Mouse (Mus musculus) liver, postnatal 0 days (tissue): Measurements from ENCODE around the gene Trmt10a. TPM values are rescaled to one million over a fixed set of nuclear protein-coding genes. Genes with fewer than 3 reads are reported as not detected.

Source experiments
- ATAC-seq: fragments of 200-750 bp; cut with Nextera tagmentation; 2 replicates; pipeline ENCODE4 v1.8.0; 2017; ENCODE audit warnings: mild to moderate bottlenecking, moderate library complexity
- DNase-seq: peaks from one replicate; pipeline ENCODE4 v3.0.0-alpha.2; 2016
- H3K27ac ChIP-seq: fragments of 300-500 bp; sonication (generic); 2 replicates; pipeline ENCODE4 v1.5.1; 2014; ENCODE audit warnings: antibody characterized with exemption, moderate library complexity, mild to moderate bottlenecking, low read depth
- H3K27me3 ChIP-seq: fragments of 300-500 bp; sonication (generic); 2 replicates; pipeline ENCODE4 v1.6.1; 2014; ENCODE audit warnings: low read length, control low read depth, mixed read lengths; ENCODE audit not compliant: insufficient read depth
- H3K36me3 ChIP-seq: fragments of 300-500 bp; sonication (generic); replicated peaks from 2 replicates; pipeline ENCODE4 v1.6.1; 2014; ENCODE audit warnings: mild to moderate bottlenecking, control low read depth, low read length, moderate library complexity, mixed read lengths; ENCODE audit not compliant: insufficient read depth
- H3K4me1 ChIP-seq: fragments of 300-500 bp; sonication (generic); 2 replicates; pipeline ENCODE4 v1.6.1; 2014; ENCODE audit warnings: antibody characterized with exemption, mild to moderate bottlenecking, control low read depth; ENCODE audit not compliant: insufficient read depth
- H3K4me2 ChIP-seq: fragments of 300-500 bp; sonication (generic); 2 replicates; pipeline ENCODE4 v1.6.1; 2014; ENCODE audit warnings: low read depth, mild to moderate bottlenecking, low read length, moderate library complexity, mixed read lengths
- H3K4me3 ChIP-seq: fragments of 300-500 bp; sonication (generic); 2 replicates; pipeline ENCODE4 v1.5.1; 2014; ENCODE audit warnings: low read depth, low read length
- H3K9ac ChIP-seq: fragments of 300-500 bp; sonication (generic); replicated peaks from 2 replicates; pipeline ENCODE4 v1.6.1; 2014; ENCODE audit warnings: mild to moderate bottlenecking, moderate library complexity
- H3K9me3 ChIP-seq: fragments of 300-500 bp; sonication (generic); 2 replicates; pipeline ENCODE4 v1.6.1; 2016; ENCODE audit warnings: mild to moderate bottlenecking, control low read depth, low read length, mixed read lengths
- CTCF ChIP-seq: sonication (generic); IDR thresholded peaks from 2 replicates; pipeline ENCODE4 v1.5.1; 2016; ENCODE audit warnings: antibody characterized with exemption, low read depth
- EP300 ChIP-seq: IDR thresholded peaks from 2 replicates; pipeline ENCODE4 v1.6.1; 2016; ENCODE audit warnings: antibody characterized with exemption, low read depth, mild to moderate bottlenecking
- WGBS: fragments of 180-500 bp; shearing (Covaris S2); extraction: QIAGEN DNeasy Blood & Tissue Kit; methylation state at CpG from one replicate; pipeline ENCODE4 v1.1.7; 2014; ENCODE audit not compliant: insufficient replicate concordance; 5-methylcytosine and 5-hydroxymethylcytosine counted together
- polyA plus RNA-seq: library from polyadenylated mRNA; unstranded; fragments of >200 nt; fragmentation: Nextera tagmentation; extraction: Ambion mirVana; gene quantifications from 2 replicates; pipeline ENCODE4 v1.2.1, GENCODE M21; 2015

Gene Trmt10a
- polyA plus RNA-seq, 1 experiment from 2014 or later, result 4.1 TPM

DNA sequence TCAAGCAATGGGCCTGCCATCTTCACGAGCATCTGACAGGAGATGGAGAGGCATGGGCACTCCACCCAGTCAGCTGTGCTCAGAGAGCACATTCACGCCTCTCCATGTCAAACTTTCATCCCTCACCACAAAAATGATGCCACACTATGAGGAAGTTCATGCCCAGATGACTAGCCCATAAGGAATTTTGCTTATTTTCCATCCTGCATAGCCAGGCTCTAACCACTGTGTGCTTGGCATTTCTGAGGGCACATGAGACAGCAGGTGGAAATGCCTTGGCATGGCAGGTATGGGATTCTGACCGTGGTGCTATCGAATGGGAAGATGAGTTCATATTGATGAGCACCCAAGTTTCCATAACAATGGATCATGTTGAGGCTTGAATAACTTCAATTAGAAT is 39.6 kb upstream of the Trmt10a start:
- no peak overlapping the region for H3K4me3 ChIP-seq
- TF ChIP-seq EP300 (no peak), CTCF (no peak)
- no peak overlapping the region for H3K9ac ChIP-seq
- no peak overlapping the region for H3K27ac ChIP-seq
- DNase-seq, result no peak
- no peak overlapping the region for H3K4me2 ChIP-seq
- 76% methylated on average over 4 of the region's 4 CpGs for WGBS
- H3K36me3 ChIP-seq, result peaks cover 8% of the 10 kb centered on the region
- no peaks in the 10 kb centered on the region for H3K4me1 ChIP-seq
- H3K27me3 ChIP-seq, result no peaks in the 10 kb centered on the region
- ATAC-seq, result no peak
- H3K9me3 ChIP-seq, result no peaks in the 10 kb centered on the region

- no peak for TF ChIP-seq EP300
- no peak for TF ChIP-seq CTCF
- H3K4me2 ChIP-seq, result no peak overlapping the region
- H3K27ac ChIP-seq, result no peak overlapping the region
- H3K9me3 ChIP-seq, result no peaks in the 10 kb centered on the region
- H3K4me1 ChIP-seq, result no peaks in the 10 kb centered on the region
- DNase-seq (no peak), ATAC-seq (no peak)
- H3K4me3 ChIP-seq, result no peak overlapping the region
- 77% methylated on average over 5 of the region's 5 CpGs for WGBS
- peaks cover 14% of the 10 kb centered on the region for H3K36me3 ChIP-seq
- no peaks in the 10 kb centered on the region for H3K27me3 ChIP-seq
- H3K9ac ChIP-seq, result no peak overlapping the region
These were observed 38.2 kb upstream of the Trmt10a start for GRCm38 (mm10) chr3:138105056-138105455.

GRCm38 (mm10) chr3:138106887-138107286 is 36.4 kb upstream of the Trmt10a start:
- DNase-seq, result peak; percentile 32
- Histone ChIP-seq H3K4me3 (no peak overlapping the region), H3K4me2 (no peak overlapping the region), H3K27me3 (no peaks in the 10 kb centered on the region), H3K9me3 (no peaks in the 10 kb centered on the region), H3K4me1 (no peaks in the 10 kb centered on the region), H3K27ac (no peak overlapping the region), H3K36me3 (peaks cover 14% of the 10 kb centered on the region), H3K9ac (no peak overlapping the region)
- peak; percentile 84 for ATAC-seq
- WGBS, result 81% methylated on average over 10 of the region's 10 CpGs
- TF ChIP-seq CTCF (no peak), EP300 (peak; percentile 62)

- H3K36me3 ChIP-seq, result peaks cover 10% of the 10 kb centered on the region
- no peak; the same call in 1 of the 2 replicates for ATAC-seq
- WGBS, result 81% methylated on average over 19 of the region's 19 CpGs
- no peaks in the 10 kb centered on the region for H3K9me3 ChIP-seq
- no peak overlapping the region for H3K4me2 ChIP-seq
- TF ChIP-seq CTCF (no peak), EP300 (no peak)
- no peak for DNase-seq
- no peaks in the 10 kb centered on the region for H3K27me3 ChIP-seq
- no peak overlapping the region for H3K27ac ChIP-seq
- H3K4me3 ChIP-seq, result no peak overlapping the region
- no peak overlapping the region for H3K9ac ChIP-seq
- no peaks in the 10 kb centered on the region for H3K4me1 ChIP-seq
These were observed 32.1 kb upstream of the Trmt10a start for GRCm38 (mm10) chr3:138110910-138111782.

- H3K4me1 ChIP-seq, result no peaks in the 10 kb centered on the region
- H3K27ac ChIP-seq, result no peak overlapping the region
- H3K9ac ChIP-seq, result no peak overlapping the region
- no peaks in the 10 kb centered on the region for H3K27me3 ChIP-seq
- WGBS, result 79% methylated on average over 17 of the region's 17 CpGs
- DNase-seq (no peak), ATAC-seq (no peak)
- peaks cover 10% of the 10 kb centered on the region; the same call in 1 of the 2 replicates for H3K36me3 ChIP-seq
- no peak overlapping the region for H3K4me2 ChIP-seq
- no peak for TF ChIP-seq EP300
- no peak for TF ChIP-seq CTCF
- H3K4me3 ChIP-seq, result no peak overlapping the region
- no peaks in the 10 kb centered on the region for H3K9me3 ChIP-seq
These were observed 29.1 kb upstream of the Trmt10a start for GRCm38 (mm10) chr3:138114106-138114505.

DNA sequence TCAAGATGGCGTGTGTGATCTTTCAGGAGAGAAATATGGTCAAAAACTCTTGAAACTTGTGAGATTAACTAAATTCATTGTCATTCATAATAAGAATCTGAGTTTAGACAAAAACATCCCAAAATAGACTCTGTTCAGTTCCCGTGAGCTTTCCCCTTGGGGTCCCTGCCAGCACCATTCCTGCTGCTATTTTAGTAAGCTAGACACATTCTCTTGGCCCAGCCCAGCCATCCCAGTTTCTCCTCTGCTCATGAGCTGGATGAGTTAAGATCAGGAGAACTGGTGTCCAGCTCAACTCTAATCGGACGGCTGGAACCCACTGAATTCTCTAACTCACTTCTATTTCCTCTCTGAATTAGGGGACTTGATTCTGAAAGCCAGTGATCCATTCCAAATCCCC is 26.4 kb upstream of the Trmt10a start:
- TF ChIP-seq CTCF (no peak), EP300 (no peak)
- no peak overlapping the region for H3K4me3 ChIP-seq
- peaks cover 11% of the 10 kb centered on the region; the same call in 1 of the 2 replicates for H3K36me3 ChIP-seq
- H3K9ac ChIP-seq, result no peak overlapping the region
- no peaks in the 10 kb centered on the region for H3K27me3 ChIP-seq
- WGBS, result 79% methylated on average over 4 of the region's 4 CpGs
- DNase-seq (no peak), ATAC-seq (no peak)
- H3K4me2 ChIP-seq, result no peak overlapping the region
- H3K9me3 ChIP-seq, result no peaks in the 10 kb centered on the region
- no peak overlapping the region for H3K27ac ChIP-seq
- H3K4me1 ChIP-seq, result no peaks in the 10 kb centered on the region
